Mouse (Mus musculus) thymus, postnatal 36 days (tissue): ENCODE results near the gene Nr1h4.
A peak's percentile ranks its signal among the peaks of the same experiment; 100 is the strongest.

Source experiments
- DNase-seq, 2 experiments: peaks; one replicate each; pipeline ENCODE4 v3.0.0; 2022; ENCODE audit warnings: mixed read lengths in 2 of 2

Nr1h4 gene

DNA sequence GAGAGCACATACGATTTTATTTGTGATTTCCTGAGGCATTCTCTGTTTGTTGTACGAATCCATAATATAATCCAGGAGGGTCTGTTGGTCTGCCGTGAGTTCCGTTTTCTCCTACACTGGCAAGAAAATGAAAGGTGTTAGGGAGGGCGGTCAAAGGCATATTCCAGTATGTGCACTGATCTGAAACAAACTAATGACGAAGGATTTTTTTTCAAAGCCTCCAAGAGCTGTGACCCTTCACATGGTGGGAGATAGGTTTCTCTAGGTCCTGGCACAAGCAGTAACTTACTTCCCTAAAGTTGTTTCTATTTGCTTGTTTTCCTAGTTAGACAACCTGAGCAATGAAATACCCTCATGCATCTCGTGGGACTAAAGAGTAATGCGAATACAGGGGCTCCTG is 54.6 kb downstream of the Nr1h4 start:
- DNase-seq = no peak

DNA sequence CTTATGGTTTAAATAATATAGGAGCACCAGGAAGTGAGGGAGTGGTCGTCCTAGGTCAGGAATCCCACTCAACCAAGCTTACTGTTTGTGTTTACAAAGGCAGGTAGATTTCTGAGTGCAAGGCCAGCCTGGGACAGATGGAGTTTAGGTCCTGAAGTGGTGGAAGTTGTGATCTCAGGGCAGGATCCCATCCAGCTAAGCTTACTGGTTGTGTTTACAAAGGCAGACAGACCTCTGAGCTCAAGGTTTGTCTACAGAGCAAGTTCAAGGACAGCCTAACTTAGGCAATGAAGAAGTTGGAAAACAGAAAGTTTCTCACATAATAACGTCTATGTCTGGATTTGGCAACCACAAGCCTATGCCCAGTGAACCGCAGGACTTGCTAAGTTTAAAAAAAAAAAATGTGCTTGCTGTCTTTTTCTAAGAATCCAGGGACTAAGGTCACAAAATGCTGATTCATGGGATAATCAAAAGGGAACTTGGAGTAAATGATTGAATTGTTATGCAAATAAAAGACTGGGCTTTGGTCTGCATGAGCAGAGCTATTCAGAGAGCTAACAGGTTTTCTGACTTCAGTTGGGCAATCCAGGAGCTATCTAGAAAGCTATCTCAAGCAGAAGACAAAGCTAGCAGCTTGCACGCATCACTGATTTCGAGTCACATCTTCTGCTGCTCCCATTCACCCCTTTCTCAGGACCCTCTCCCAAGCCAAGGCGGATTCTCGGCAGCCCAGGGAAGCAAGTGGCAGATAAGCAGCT is 62.6 kb downstream of the Nr1h4 start:
- no peak for DNase-seq

DNA sequence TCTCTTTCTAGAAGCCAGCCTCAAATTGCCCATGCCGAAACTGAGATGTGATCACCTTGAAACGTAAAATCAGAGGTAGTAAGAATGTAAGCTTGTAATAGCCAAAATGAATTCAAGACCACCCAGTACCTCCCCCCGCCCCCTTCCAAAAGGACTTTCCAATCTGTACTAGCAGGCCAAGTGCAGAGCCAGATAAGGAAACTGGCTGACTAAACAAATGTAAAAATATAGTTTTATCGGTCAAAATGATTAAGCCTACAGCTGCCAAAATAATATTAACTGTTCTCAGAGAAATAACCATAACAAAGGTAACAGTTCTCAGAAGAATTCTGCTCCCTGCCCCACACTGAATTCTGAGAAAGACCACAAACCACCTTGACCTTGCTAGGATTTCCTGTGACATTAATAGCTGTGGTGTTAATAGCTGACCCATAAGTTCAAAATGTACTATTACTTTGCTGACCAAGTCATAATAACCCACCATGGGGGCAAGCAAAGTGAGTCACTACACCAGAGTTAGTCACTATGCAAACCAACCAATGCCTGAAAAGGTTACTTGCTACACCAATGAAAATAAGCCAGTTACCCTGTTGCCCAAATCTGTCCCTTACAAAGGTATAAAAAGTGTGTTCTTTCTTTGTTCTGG is 68.5 kb downstream of the Nr1h4 start:
- no peak for DNase-seq

DNA sequence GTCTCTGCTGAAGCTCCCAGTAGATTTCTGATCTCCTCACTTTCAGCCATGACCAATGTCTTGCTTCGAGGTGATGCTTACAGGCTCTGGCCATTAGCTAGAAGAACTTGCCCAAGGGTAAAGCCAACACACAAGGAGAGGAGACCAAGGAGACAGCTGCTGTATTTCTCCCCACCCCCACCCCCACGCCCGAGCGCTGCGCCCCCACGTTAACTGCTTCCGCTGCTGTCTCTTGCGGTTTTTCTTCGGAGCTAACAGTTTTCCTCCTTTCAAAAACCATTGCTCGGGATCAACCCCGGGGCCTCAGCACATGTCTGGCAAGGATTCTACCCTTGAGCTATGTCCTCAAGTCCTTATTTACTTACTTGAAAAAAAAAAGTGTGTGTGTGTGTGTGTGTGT is 70.5 kb downstream of the Nr1h4 start:
- DNase-seq = no peak

DNA sequence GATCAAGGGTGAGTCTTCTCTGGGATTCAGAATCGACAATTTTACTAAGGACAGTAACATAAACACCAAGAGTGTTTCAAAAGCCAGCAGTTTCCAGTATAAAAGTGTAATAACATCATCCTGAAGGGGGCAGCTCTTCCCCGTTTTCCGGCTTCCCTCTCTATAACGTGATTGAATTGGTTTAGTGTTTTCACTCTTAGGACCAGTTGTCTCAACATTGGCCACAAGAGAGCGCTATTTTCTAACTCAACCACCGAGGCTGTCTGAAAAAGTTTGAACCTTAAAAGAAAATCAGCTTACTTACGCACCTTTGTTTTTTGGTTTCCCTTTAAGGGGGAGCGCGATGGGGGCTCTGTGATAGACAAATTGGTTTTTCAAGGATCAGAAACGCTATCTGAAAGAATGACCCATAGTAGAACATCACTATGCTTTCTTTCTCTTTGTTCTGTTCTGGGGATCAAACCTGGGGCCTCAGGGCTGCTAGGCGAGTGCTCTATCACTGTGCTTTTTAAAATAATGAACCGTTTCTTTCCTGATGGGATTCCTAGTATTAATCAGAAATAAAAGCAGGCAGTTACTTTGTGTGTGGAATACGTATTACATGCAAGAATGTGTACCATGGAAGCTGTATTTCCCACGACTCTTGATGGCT is 71.4 kb downstream of the Nr1h4 start:
- DNase-seq = peak; percentile 66 to 73

DNA sequence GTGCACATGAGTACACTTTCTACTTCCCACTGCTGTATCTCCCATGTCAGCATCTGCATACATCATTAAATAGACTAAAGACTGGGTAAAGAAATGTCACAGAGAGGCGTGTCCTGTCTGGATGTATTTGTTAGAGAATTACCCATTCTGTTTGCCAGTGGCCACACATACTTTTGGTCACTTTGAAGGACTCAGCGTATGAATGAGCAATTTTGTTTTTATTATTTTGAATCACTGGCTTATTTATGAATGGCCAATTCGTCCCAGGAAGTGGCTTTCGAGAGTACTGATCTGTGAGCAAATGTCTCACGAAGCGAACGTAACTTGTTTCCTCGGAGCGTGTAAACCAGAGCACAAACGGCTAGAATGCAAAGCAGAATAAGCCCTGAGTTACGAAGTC is 72.4 kb downstream of the Nr1h4 start:
- DNase-seq = no peak

DNA sequence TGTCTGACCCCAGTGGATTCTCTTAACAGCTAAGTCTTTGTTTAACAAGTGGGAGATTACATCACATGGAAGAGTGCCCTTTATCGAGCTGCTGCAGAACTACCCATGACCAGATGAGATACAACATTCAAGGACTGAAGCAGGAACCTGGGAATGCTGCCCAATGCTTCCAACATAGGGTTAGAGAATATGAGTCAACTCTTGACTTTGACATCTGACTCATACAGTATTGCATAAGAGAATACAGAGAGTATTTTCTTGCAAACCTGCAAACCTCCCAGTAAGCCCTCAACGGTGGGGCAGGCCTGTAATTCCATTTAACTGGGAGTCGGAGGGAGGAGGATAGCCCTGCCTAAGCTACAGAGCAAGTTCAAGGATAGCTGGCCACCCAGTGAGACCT is 74.6 kb downstream of the Nr1h4 start:
- no peak for DNase-seq

DNA sequence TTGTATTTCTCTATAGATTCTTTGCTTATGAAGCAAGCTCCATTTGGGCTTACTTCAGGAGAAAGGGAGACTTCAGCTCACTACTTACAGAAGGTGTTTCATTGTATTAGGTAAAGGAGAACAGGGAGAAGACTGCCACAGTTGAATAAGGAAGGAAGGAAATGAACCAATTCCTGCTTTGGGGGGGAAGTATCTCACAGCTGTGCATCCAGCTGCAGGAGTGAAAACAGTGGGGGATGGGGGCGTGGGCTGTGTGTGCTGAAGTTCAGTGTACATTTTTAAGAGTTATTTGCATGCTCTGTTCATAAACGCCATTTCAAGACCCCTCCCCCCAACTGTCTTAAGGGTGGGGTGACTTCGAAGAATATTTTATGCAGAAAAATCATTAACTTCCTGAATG is 79.6 kb downstream of the Nr1h4 start:
- DNase-seq = peak; percentile 29 to 36

DNA sequence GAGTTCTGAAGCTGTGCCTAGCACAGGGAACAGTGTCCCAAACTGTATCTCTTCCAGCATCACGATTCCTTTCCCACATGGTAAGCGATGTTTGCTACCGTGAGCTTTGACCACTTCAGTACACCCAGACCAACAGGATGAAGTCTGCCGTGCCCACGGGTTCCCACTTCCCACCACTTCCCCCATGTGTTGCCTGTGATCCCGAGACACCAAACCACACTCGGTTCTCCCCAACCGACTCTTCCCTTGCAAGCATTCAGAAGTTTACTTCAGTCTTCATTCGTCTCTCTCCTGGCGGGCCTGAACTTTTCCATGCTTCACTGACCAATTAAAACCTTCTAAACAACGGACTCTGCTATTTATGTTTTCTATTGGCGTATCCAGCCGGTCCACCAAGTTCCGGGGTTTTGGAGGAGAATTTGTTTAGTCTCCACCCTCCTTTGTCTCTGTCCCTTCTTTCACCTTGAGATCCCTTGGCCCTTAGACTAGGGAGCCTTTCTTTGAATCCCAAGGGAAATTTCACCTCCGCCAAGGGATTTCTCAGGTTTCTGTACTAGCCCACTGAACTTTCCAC is 80.2 kb downstream of the Nr1h4 start:
- DNase-seq = no peak

DNA sequence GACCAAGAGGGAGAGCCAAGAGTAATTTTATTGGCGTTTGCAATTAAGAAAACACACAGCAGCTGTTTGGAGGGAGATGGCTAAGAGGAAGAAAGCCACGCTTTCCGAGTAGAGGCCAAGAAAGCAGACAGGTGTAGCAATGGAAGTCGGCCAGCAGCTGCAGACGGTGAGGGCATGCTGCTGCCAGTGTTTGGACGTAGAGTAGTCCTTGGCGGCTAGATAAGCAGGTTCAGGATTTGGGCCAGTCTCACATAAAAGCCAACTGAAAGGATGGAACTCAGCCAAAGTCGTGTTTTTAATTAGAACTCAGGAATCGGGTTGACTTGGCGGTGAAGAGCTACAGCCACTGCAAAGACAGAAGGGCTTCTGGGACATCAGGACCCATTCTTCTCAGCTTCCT is 83.0 kb downstream of the Nr1h4 start:
- DNase-seq = peak; percentile 14 to 24

DNA sequence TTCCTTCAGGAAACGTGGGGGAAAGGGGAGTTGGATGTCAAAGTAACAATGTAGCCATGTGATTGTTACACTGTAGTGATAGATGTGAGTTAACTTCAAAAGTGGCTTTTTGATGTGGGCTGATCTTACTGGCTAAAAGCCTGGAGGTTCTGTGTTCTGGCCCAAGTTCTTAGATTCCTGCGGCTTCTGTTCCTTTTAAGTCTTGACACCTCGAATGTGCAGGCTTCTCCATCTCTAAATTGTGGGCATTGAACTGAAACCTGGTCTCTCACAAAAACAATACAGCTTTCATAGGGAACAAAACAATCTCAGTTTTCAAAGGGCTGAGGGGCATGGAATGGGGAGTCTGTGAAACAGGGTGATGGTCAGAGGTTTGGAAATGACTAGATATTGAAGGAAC is 89.0 kb downstream of the Nr1h4 start:
- no peak for DNase-seq

DNA sequence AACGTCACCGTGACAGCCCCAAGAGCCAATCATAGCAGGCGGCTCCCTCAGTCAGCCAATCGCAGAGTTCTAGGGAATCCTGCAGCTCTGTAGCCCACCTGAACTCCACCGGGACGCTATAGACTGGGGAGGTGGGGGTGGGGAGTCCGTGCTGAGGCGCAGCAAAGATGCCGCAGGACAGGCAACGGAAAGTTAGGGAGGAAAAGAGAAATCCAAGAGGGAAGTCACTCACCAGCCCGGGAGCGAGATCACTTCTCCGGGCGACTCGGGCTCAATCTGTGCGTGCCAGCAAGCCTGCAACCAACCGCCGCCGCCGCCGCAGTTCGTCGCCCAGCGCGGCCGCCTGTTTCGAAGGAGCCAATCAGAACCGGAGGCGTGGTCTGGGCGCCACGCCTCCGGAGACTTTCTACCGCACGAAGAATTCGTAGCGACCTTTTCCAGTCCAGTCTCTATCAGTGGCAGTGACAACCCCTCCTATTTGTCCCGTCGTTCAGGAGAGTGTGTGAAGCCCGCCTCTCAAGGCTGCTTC is 89.7 kb downstream of the Nr1h4 start, which contains the start of gene Gas2l3:
Gene Gas2l3, minus strand, starts transcription at position 345 of the 529 bp plus-strand sequence.
- DNase-seq = peak; percentile 81 to 83

DNA sequence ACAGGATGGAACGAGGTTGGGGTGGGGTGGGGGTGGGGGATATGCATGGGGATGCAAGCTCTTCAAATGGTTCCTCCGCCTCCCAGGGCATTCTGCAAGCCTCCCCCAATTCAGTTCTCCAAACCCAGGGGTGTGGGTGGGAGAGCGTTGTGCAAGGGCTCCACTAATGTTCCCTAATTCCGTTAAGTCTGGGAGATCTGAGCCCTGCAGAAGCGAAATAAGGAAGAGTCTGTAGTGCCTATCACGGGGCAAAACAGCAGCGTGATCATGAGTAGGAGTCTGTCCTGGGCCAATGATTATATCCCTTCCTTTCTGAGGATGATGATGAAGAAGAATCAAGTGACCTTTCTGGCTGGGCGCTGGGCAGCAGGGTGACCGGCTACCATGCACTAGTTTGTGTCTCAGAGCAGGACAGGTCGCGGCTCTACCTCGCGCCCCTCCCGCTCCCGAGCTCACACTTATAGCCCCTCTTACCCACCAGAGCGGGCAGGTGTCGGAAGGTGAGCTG is 90.2 kb downstream of the Nr1h4 start:
- DNase-seq = no peak

DNA sequence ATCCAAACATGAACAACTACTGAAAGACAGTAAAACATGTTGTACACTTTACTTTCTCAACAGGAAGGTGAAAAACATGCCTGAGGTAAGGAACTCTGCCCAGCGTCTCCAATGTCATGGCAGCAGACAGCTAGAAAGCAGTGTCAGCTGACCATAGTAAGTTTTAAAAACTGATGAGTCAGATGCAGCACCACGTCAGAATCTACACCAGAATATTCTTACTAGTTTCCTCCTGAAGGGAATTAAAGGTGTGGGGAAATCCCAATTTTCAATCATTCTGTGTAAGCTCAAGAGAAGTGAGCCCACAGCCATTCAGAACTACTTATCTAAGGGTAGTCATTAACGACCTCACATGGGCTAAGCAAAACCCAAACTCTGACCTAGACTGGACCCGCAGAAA is 90.7 kb downstream of the Nr1h4 start:
- DNase-seq = no peak

DNA sequence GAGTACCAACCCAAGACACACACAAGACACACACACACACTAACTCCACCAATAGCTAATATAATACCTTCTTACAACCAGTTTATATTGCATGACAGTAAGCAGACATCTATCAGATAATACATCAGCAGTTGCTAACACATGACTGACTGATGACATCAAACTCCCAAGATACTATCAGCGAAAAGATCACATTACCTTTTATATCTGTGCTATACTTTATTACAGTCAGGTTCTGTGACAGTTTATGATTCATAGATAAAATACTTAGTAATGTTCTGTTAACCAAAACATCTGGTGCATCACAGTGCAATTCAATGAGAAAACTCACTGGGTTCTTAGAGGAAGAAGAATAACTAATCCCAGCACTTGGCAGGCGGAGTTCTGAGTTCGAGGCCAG is 91.4 kb downstream of the Nr1h4 start:
- no peak for DNase-seq

DNA sequence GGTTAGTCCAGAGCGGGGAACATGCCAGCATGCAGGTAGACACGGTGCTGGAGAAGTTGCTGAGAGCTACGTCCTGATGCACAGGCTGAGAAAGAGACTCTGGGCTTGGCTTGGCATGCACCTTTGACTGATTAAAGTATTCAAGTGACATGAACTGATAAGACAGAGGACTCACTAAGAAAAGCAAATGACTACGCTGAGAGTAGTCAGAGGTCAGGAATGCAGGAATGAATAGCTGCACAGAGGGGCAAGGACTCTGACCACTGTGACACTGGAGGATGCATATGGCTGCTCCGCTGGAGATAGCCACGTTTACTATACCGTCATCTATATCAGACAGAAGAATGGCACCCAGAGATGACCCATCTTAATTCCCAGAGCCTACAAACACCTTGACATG is 94.0 kb downstream of the Nr1h4 start:
- no peak for DNase-seq

DNA sequence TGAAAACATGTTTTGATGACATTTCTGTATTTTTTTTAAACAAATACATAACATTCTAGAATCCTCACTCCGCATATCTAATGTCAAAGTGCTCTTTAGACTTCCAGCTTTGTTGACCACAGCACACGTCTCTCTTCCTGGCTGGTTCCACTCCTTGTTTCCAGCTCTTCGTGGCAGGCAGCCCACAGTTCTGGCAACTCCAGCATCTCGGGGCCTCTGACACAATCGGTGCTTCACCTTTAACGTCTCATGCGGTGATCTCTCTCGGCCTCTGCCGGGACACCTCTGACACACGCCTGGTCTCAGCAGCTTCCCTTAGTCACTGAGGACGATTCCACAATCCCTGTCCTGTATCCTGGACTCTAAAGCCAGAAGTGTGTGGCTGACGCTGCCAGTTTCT is 95.4 kb downstream of the Nr1h4 start:
- DNase-seq = no peak

DNA sequence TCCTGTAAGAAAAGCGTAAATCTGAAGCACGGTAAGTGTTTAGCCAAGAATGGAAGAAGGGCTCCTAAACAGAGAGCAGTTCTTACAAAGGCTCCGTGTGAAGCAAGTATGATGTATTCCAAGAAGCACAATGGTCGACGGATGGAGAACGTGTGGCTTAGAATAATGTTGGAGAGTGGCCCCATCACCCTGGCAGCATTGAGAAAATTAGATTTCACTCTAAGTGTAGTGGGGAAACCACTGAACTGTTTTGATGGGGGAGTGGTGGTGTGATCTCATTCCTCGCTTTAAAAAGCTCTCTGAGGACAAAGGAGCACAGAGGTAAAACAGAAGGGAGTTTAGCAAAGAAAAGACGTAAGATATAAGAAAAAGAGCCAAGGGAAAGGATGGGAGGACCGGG is 95.9 kb downstream of the Nr1h4 start:
- no peak for DNase-seq

DNA sequence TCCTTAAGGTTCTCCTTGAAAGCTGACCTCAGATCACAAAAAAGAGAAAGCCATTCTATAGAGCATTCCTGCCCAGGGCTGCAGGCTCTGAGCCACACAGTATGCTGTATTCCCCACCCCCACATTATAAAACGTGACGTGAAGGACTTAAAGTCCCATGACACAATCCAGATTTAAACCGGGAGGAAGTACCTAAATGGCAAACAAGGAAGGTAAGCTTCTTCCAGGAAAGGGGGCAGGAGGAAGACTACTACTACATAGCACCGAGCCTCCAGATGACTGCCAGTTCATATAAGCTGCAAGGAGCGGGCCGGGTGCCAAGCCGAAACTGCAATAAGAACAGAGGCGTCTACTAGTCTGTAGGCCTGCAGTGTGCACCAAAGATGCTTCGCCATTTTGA is 97.5 kb downstream of the Nr1h4 start:
- DNase-seq = no peak

DNA sequence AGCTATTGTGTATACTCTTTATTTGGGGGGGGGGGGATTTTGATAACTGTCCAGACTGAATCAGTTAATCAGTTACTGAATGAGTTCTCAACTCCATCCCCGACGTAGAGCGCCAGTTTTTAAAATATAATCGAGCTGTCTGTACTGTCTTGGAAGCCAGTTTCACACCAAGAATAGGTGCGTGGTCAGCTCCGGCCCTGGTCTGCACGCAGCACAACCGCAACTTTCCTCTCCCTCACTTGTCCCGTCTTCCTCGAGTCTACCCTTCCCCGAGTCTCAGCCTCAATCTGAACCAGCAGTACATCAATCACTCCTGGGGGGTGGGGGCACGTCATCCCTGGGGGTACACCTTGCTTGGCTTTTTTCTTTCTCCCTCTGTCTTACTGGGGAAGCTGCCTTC is 98.0 kb downstream of the Nr1h4 start:
- no peak for DNase-seq

DNA sequence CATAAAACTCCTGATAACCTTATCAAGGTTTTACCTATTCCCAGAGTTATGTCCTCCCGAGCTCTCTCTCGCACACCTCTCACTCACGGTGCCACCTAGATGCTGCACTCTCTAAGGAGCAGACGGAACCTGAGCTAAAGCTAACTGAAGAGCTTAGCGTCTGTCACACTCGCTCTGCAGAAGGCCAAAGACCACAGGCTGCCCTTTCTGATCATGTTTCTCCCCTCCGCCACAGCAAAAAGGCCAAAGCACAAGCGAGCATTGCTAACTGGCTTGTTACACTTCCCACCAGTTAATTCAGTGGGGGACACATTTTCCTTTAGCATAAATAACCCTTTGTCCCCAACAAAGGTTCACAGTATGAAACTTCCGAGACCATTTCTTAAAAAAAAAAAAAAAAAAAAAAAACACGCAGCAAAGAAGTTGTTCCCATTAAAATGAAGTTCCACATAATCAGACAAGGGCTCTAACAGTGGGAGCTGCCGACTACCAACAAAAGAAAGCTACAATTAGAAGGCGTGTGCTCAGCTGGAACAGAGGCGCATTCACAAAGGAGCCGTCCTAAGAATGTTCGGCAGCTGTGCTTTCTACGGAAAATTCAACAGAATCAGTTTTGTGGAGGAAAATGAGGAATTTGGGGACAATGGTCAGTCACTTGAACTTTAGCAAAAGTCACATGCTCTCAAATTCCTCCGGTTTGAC is 98.7 kb downstream of the Nr1h4 start:
- DNase-seq = no peak

DNA sequence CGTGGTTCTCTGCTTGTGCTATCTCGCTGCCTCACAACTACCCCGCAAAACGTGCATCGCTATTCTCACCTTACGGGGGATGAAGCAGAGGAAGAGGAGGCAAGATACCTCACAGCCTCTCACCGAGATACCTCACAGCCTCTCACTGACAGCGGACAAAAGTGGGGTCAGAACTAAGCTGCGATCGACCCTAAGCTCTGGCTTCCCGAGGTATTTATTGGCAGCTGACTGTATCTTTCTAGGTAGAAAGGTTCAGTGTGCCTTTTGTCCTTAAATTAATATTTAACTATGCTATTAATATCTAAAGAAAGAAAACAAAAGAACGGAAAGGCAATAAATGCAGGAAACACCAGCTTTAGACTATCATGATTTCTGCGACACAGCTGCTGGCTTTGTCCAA is 100.6 kb downstream of the Nr1h4 start:
- no peak for DNase-seq

DNA sequence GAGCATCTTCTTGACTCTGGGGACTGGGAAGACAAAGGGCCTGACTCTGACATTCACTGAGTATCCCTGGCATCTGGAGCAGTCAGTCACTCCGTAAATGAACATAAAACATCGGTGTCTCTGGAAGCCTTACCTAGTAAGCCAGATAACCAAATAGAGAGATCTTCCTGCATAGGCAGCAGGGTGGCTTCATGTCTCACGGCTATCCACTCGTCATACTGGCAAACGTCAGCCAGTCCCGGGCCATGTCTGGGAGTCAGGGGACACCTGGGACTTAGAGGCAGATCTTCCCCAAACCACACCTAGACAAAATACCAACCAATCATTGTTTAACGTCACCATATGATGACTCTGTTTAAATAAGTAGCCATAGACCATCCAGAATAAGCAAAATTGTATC is 102.6 kb downstream of the Nr1h4 start:
- no peak for DNase-seq
